Comparison of ENCODE assay signal across 8 mouse cellular contexts in the genomic region with DNA sequence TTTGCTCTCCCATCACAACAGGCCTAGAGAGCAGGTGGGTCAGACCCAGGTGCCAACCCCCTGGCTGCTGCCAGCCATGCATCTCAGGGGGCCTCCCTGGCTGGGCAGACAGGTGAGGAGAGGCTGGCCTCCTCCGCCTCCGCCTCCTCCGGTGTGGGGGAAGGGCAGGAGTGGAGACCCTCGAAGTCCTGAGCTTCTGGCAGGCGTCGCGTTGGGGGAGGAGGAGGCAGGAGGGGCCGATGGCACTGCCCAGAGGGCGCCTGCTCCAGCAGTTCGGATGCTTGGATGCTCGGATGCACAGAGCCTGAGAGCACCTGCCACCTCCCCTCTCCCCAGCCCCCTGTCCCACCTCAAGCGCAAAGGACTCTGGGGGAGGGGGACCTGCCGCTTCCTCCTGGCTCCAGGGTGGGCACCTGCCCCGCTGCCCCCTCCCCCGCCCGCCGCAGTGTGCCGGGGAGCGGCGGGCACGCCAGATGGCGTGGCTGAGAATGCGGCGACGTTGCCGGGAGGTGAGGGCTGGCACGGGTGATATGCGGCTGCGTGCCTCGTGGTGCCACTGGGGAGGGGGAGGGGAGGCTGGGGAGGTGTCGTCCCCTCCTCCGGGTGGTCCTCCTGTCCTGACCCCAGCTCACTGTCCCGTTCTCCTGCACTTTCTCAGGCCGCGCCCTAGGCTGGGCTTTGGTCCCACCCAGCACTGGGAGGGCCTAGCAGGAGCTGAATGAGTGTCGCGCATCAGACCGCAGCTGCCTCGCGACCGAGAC. TPM values are rescaled to one million over a fixed set of nuclear protein-coding genes. Genes with fewer than 3 reads are reported as not detected.
DNase-seq lines count a peak whose midpoint lies in the region; ATAC-seq and TF ChIP-seq lines count a peak whose summit lies in the region.

No protein-coding gene starts in this region.

- peaks cover 100% of the 10 kb centered on the region for H3K27me3 ChIP-seq in megakaryocyte, embryonic 14.5 days (replicated peaks)
- H3K27me3 ChIP-seq in embryonic facial prominence, embryonic 10.5 days (replicated peaks; ENCODE audit: low read depth, poor library complexity, severe bottlenecking) = peaks cover 100% of the 10 kb centered on the region
- peaks cover 95% of the 10 kb centered on the region for H3K27me3 ChIP-seq in intestine, postnatal 0 days (replicated peaks; ENCODE audit: control insufficient read depth, insufficient read depth, low read length)
- peaks cover 96% of the 10 kb centered on the region for H3K27me3 ChIP-seq in stomach, embryonic 14.5 days (ENCODE audit: control insufficient read depth, insufficient read depth, low read length)

- H3K27ac ChIP-seq in embryonic facial prominence, embryonic 10.5 days (replicated peaks) = no peak overlapping the region
- no peak overlapping the region for H3K27ac ChIP-seq in intestine, postnatal 0 days (ENCODE audit: low read depth, low read length)
- H3K27ac ChIP-seq in stomach, embryonic 14.5 days (ENCODE audit: low read length) = no peak overlapping the region

- H3K4me1 ChIP-seq in megakaryocyte, embryonic 14.5 days = peaks cover 26% of the 10 kb centered on the region
- peaks cover 23% of the 10 kb centered on the region for H3K4me1 ChIP-seq in embryonic facial prominence, embryonic 10.5 days
- H3K4me1 ChIP-seq in intestine, postnatal 0 days (replicated peaks; ENCODE audit: control insufficient read depth, insufficient read depth, low read length) = peaks cover 4% of the 10 kb centered on the region; the same call in 1 of the 2 replicates
- peaks cover 5% of the 10 kb centered on the region for H3K4me1 ChIP-seq in stomach, embryonic 14.5 days (ENCODE audit: control insufficient read depth, insufficient read depth, low read length)

- TF ChIP-seq CTCF in intestine, postnatal 0 days (IDR thresholded peaks at IDR 0.05; ENCODE audit: low read depth) = no peak

- DNase-seq in embryonic facial prominence, embryonic 10.5 days (ENCODE audit: low spot score) = no peak
- no peak for DNase-seq in ovary, postnatal 10 days (ENCODE audit: low spot score)
- no peak for DNase-seq in lung, postnatal 4 days
- no peak for DNase-seq in embryo, embryonic 9.5 days (ENCODE audit: extremely low spot score)

- ATAC-seq in megakaryocyte, adult 5-6 weeks (ENCODE audit: poor library complexity, severe bottlenecking) = no peak
- no peak for ATAC-seq in intestine, postnatal 0 days
- no peak for ATAC-seq in stomach, embryonic 14.5 days (ENCODE audit: insufficient number of reproducible peaks, insufficient read depth, low FRiP score, low read depth)

- peak overlapping the region; percentile 74 for H3K4me3 ChIP-seq in megakaryocyte, embryonic 14.5 days (replicated peaks)
- H3K4me3 ChIP-seq in embryonic facial prominence, embryonic 10.5 days = peak overlapping the region; percentile 41
- peak overlapping the region; percentile 16; the same call in 1 of the 2 replicates for H3K4me3 ChIP-seq in intestine, postnatal 0 days (ENCODE audit: low read depth, low read length)
- H3K4me3 ChIP-seq in stomach, embryonic 14.5 days (ENCODE audit: low read depth, low read length) = no peak overlapping the region

- H3K4me2 ChIP-seq in intestine, postnatal 0 days (replicated peaks; ENCODE audit: low read depth) = peak overlapping the region; percentile 41; the same call in 1 of the 2 replicates
- peak overlapping the region; percentile 28 for H3K4me2 ChIP-seq in stomach, embryonic 14.5 days (replicated peaks; ENCODE audit: low read depth, low read length)

- H3K36me3 ChIP-seq in megakaryocyte, embryonic 14.5 days (replicated peaks; ENCODE audit: low read length) = no peaks in the 10 kb centered on the region
- no peaks in the 10 kb centered on the region for H3K36me3 ChIP-seq in embryonic facial prominence, embryonic 10.5 days (replicated peaks)
- H3K36me3 ChIP-seq in intestine, postnatal 0 days (ENCODE audit: control insufficient read depth, insufficient read depth) = no peaks in the 10 kb centered on the region
- H3K36me3 ChIP-seq in stomach, embryonic 14.5 days (ENCODE audit: control insufficient read depth, insufficient read depth, low read length) = no peaks in the 10 kb centered on the region

- no peak overlapping the region for H3K9ac ChIP-seq in intestine, postnatal 0 days (ENCODE audit: low read depth, low read length)
- no peak overlapping the region for H3K9ac ChIP-seq in stomach, embryonic 14.5 days (replicated peaks; ENCODE audit: low read depth, low read length)

- 3% methylated on average over 41 of the region's 41 CpGs for WGBS in embryonic facial prominence, embryonic 10.5 days
- 3% methylated on average over 27 of the region's 41 CpGs for WGBS in intestine, postnatal 0 days
- 2% methylated on average over 39 of the region's 41 CpGs for WGBS in stomach, embryonic 14.5 days

- no peaks in the 10 kb centered on the region; the same call in 1 of the 2 replicates for H3K9me3 ChIP-seq in megakaryocyte, embryonic 14.5 days
- H3K9me3 ChIP-seq in embryonic facial prominence, embryonic 10.5 days = no peaks in the 10 kb centered on the region
- H3K9me3 ChIP-seq in intestine, postnatal 0 days (ENCODE audit: control insufficient read depth) = no peaks in the 10 kb centered on the region
- no peaks in the 10 kb centered on the region for H3K9me3 ChIP-seq in stomach, embryonic 14.5 days (ENCODE audit: control insufficient read depth, low read depth, low read length)

RNA-seq across cellular contexts. Expression of a gene that starts 4.7 kb away (rescaled TPM):
- polyA plus RNA-seq in megakaryocyte, embryonic 14.5 days (2012; ENCODE audit: insufficient read depth, low replicate concordance) = not detected in 2 replicates
- total RNA-seq in megakaryocyte, adult 5-6 weeks (2015) = not detected in 2 replicates
- not detected in 2 replicates for total RNA-seq in megakaryocyte, adult 5-6 weeks (2017)
- 0.08 TPM in 1 of 2 replicates, not detected in the other for polyA plus RNA-seq in embryonic facial prominence, embryonic 10.5 days (2016; fragmentation: Nextera tagmentation; extraction: Ambion mirVana)
- 0.07 TPM in 1 of 2 replicates, not detected in the other for polyA plus RNA-seq in intestine, postnatal 0 days (2015; fragmentation: Nextera tagmentation; extraction: Ambion mirVana)
- not detected in 2 replicates for polyA plus RNA-seq in stomach, embryonic 14.5 days (2014; fragmentation: Nextera tagmentation; extraction: Ambion mirVana)

RNA-seq across cellular contexts. Expression of a gene that starts 14.0 kb away (rescaled TPM):
- polyA plus RNA-seq in megakaryocyte, embryonic 14.5 days (2012; ENCODE audit: insufficient read depth, low replicate concordance) = 0.34 TPM in 1 of 2 replicates, not detected in the other
- total RNA-seq in megakaryocyte, adult 5-6 weeks (2015) = not detected in 2 replicates
- not detected in 2 replicates for total RNA-seq in megakaryocyte, adult 5-6 weeks (2017)
- polyA plus RNA-seq in embryonic facial prominence, embryonic 10.5 days (2016; fragmentation: Nextera tagmentation; extraction: Ambion mirVana) = 0.26 and 0.30 TPM in 2 replicates
- polyA plus RNA-seq in intestine, postnatal 0 days (2015; fragmentation: Nextera tagmentation; extraction: Ambion mirVana) = 99.5 and 102 TPM in 2 replicates
- 8.7 and 10.7 TPM in 2 replicates for polyA plus RNA-seq in stomach, embryonic 14.5 days (2014; fragmentation: Nextera tagmentation; extraction: Ambion mirVana)

RNA-seq across cellular contexts. Expression of a gene that starts 24.0 kb away (rescaled TPM):
- polyA plus RNA-seq in megakaryocyte, embryonic 14.5 days (2012; ENCODE audit: insufficient read depth, low replicate concordance) = 23.5 and 70.4 TPM in 2 replicates
- total RNA-seq in megakaryocyte, adult 5-6 weeks (2015) = 24.0 and 28.5 TPM in 2 replicates
- 36.0 and 39.9 TPM in 2 replicates for total RNA-seq in megakaryocyte, adult 5-6 weeks (2017)
- polyA plus RNA-seq in embryonic facial prominence, embryonic 10.5 days (2016; fragmentation: Nextera tagmentation; extraction: Ambion mirVana) = 40.8 and 41.7 TPM in 2 replicates
- polyA plus RNA-seq in intestine, postnatal 0 days (2015; fragmentation: Nextera tagmentation; extraction: Ambion mirVana) = 29.0 and 30.1 TPM in 2 replicates
- polyA plus RNA-seq in stomach, embryonic 14.5 days (2014; fragmentation: Nextera tagmentation; extraction: Ambion mirVana) = 42.6 and 43.7 TPM in 2 replicates

RNA-seq across cellular contexts. Expression of a gene that starts 49.5 kb away (rescaled TPM):
- 0.82 TPM in 1 of 2 replicates, not detected in the other for polyA plus RNA-seq in megakaryocyte, embryonic 14.5 days (2012; ENCODE audit: insufficient read depth, low replicate concordance)
- not detected in 2 replicates for total RNA-seq in megakaryocyte, adult 5-6 weeks (2015)
- not detected in 2 replicates for total RNA-seq in megakaryocyte, adult 5-6 weeks (2017)
- not detected in 2 replicates for polyA plus RNA-seq in embryonic facial prominence, embryonic 10.5 days (2016; fragmentation: Nextera tagmentation; extraction: Ambion mirVana)
- 0.44 and 0.69 TPM in 2 replicates for polyA plus RNA-seq in intestine, postnatal 0 days (2015; fragmentation: Nextera tagmentation; extraction: Ambion mirVana)
- 0.27 and 0.36 TPM in 2 replicates for polyA plus RNA-seq in stomach, embryonic 14.5 days (2014; fragmentation: Nextera tagmentation; extraction: Ambion mirVana)

RNA-seq across cellular contexts. Expression of a gene that starts 52.1 kb away (rescaled TPM):
- not detected in 2 replicates for polyA plus RNA-seq in megakaryocyte, embryonic 14.5 days (2012; ENCODE audit: insufficient read depth, low replicate concordance)
- not detected in 2 replicates for total RNA-seq in megakaryocyte, adult 5-6 weeks (2015)
- total RNA-seq in megakaryocyte, adult 5-6 weeks (2017) = not detected in 2 replicates
- polyA plus RNA-seq in embryonic facial prominence, embryonic 10.5 days (2016; fragmentation: Nextera tagmentation; extraction: Ambion mirVana) = 0.17 and 0.30 TPM in 2 replicates
- not detected in 2 replicates for polyA plus RNA-seq in intestine, postnatal 0 days (2015; fragmentation: Nextera tagmentation; extraction: Ambion mirVana)
- polyA plus RNA-seq in stomach, embryonic 14.5 days (2014; fragmentation: Nextera tagmentation; extraction: Ambion mirVana) = not detected in 2 replicates
